Mouse (Mus musculus) cerebellum, adult 8-10 months (tissue): ENCODE results near the gene Gm45716.

Source experiments
- DNase-seq: peaks from one replicate; pipeline ENCODE4 v3.0.0; 2022

Gene Gm45716

GRCm38 (mm10) chr11:90286550-90287154, 99.2 kb downstream of the Gm45716 start:
- DNase-seq = no peak

DNA sequence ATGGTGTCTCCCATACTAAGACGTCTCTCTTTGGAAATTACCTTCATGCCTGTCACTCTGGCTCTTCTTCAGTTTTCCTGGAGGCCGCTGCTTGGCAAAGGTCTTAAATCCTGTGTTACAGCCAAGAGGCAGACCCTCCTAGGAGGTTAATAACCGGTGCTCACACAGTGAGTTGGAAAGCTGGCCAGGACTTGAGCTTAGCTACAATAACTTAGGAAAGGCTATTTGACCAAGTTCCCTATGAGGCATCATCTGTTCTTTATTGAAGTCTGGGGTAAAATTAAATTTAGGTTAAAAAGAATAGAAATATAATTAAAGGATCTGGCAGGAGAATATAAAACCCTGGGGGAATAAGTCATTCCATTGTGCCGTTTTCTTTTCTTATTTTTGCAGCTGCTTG, 103.7 kb downstream of the Gm45716 start:
- no peak for DNase-seq

DNA sequence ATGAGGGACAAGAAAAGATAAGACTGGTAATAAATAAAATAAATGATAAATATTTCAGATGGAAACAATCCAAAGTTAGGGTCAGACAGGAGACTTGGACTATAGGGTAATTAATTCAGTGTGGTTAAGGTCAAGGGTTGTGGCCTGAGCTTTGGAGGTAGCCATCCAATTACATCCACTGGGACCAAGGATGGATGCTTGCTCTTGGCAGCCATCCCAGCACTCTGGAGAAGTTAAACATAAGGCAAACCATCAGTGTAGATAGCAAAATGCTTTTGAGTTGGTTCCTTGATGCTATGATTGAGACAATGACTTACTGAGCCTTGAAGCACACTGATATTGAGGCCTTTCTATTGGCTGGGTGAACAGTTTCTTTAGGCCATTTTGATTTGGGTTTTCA, 105.3 kb downstream of the Gm45716 start:
- DNase-seq = no peak

- no peak for DNase-seq
Measured at GRCm38 (mm10) chr11:90294622-90295021, 107.1 kb downstream of the Gm45716 start.
